Mouse (Mus musculus) right cerebral cortex, postnatal 36 days (tissue): ENCODE data around the gene Ddx55.
"Not testable (repeated sequence)": the region's sequence is repeated elsewhere in the genome, so short reads cannot be mapped to it uniquely, and the experiment has no call there.

Experiments
- DNase-seq, 2 experiments: peaks; one replicate each; pipeline ENCODE4 v3.0.0; 2022; ENCODE audit warnings: low spot score in 2 of 2, mixed read lengths in 1 of 2

The Ddx55 gene

GRCm38 (mm10) chr5:124538813-124539792, 13.6 kb upstream of the Ddx55 start:
- peak; percentile 49 to 50 for DNase-seq

GRCm38 (mm10) chr5:124539905-124540304, 12.8 kb upstream of the Ddx55 start:
- DNase-seq = no peak

- DNase-seq = peak; percentile 97
Measured at GRCm38 (mm10) chr5:124540383-124540786, 12.3 kb upstream of the Ddx55 start, which contains the start of gene Tmed2. Gene Tmed2 (plus strand): TSS chr5:124540695.

- no peak for DNase-seq
Measured at GRCm38 (mm10) chr5:124540905-124541601, 11.6 kb upstream of the Ddx55 start.

DNA sequence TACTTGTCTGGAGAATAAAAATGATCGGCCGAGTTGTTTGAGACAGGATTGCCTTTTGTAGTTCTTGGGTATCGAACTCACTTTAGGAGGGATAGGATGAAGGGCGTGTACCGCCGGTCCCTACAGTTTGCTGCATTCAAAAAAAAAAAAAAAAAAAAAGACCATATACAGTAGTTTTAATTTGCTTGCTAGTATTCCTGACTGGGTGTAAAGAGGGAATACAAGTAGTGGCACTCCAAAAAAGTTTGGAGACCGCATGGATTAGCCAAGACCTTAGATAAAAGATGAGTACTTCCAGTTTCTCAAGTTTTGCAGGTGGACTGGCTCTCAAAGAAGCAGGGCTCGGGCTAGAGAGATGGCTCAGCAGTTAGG, 11.1 kb upstream of the Ddx55 start:
- DNase-seq = no peak

- not testable (repeated sequence) for DNase-seq
Measured at GRCm38 (mm10) chr5:124550737-124551136, 1.9 kb upstream of the Ddx55 start.

GRCm38 (mm10) chr5:124551349-124552093, 1.1 kb upstream of the Ddx55 start:
- not testable (repeated sequence) for DNase-seq

GRCm38 (mm10) chr5:124552094-124552472, 581 bp upstream of the Ddx55 start:
- DNase-seq = no peak

DNA sequence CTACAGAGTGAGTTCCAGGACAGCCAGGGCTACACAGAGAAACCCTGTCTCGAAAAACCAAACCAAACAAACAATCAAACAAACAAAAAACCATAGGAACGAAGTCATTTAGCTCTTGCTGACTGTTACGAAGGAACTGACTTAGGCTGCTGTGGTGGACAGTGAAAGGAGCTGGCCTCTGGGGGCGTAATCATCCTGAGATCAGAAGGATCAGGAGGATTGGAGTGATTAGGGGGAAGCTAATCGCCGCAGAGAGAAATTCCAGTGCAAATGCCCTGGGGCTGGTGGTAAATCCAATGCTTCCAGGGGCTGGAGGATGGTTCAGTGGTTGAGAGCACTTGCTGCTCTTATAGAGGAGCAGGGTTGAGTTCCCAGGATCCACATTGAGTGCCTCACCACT, 943 bp downstream of the Ddx55 start:
- DNase-seq = no peak

- DNase-seq = no peak
Measured at GRCm38 (mm10) chr5:124555145-124555544, 2.5 kb downstream of the Ddx55 start.

GRCm38 (mm10) chr5:124571068-124571467, 18.4 kb downstream of the Ddx55 start:
- peak; percentile 67 to 72 for DNase-seq

GRCm38 (mm10) chr5:124575467-124575866, 22.8 kb downstream of the Ddx55 start:
- DNase-seq = no peak

DNA sequence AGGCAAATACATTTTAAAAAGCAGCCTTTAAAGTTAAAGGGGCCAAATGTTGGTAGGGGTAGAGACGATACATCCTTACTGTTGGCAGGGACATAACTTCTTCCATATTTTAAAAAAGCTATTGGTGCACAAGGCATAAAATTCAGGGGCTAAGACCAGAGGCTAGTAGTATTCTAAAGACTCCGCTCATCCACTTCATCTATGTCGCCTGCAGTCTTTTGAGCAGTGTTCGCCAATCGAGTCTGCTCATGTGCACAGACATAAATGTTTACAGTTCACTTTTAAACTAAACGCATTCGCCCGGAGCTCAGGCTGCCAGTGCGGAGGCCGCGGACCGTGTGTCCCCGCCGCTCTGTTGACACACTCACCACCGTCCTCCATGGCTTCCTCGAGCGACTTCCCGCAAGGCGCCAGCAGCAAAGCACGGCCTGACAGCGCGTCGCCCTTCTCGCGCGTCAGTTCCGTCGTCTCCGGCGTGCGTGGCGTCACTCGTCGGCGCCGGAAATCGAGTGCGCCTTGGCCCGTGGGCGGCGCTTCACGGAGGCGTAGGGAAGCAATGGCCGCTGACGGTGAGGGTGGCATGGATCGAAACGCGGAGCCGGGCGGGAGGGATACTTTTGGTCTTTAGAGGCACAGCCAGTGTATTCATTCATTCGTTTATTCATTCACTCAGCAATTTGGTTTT, 26.1 kb downstream of the Ddx55 start, which contains the start of the genes Eif2b1 and Gtf2h3:
Eif2b1 (minus strand) TSS at position 499 of the 685 bp plus-strand sequence.
Gtf2h3 (plus strand) TSS at position 508 of the 685 bp plus-strand sequence.
- peak; percentile 90 to 91 for DNase-seq

DNA sequence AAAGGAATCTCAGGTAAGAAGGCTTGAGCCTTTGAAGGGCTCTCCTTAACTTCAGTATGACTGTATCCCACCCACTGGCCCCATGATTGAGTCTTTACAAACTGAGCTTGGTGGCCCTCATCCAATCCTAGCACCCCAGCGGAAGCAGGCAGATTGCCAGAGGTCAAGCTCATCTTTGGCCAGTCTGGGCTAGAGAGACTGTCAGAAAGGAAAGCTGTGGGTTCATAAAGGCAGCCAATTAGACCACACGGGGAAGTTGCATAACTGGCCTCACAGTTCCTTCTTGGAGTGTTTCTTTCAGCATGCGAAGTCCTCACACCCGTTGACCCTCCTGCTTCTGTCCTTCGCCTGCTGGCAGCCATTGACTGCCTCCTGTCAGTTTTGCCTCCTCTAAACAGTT, 29.9 kb downstream of the Ddx55 start:
- no peak for DNase-seq

- no peak for DNase-seq
Measured at GRCm38 (mm10) chr5:124592768-124593167, 40.1 kb downstream of the Ddx55 start.

DNA sequence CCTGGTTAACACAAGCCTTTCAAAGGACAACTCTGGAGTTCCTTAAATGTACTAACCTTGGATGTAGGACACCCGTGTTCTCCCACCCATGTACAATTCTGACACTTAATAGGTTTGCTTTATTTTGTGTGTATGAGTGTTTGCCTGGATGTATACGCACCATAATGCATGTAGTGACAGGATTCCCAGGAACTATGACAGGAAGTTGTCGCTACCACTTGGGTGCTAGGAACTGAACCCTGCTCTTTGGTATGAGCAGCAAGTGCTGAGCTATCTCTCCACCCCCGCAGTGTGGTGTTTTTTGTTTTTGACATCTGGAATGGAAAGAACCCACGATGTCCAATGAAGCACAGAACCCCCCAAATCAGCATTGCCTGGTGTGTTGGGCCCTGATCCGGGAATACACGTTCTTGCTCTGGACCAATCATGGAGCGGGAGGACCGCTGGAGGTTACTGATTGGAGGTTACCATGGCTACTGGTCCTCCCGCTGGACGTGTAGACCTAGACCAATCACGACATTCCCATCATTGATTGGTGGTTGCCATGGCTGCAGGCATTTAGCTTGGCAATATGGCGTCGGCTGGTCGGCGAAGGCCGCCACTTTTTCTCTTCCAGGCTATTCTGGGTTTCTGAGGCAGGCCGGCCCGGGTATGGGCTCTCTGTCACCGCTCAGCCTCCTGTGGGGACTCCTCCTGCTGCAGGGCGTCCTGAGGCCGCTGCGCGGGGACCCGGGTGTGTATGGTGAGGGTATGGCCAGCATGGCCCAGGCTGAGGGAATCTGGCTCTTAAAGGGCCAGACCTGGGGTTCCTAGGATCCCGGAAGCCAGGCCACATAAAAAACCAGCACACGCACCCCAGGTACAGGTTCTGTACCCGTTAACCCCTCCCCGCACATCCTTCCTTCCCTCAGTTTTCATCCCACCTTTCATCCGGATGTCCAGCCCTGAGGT, 45.8 kb downstream of the Ddx55 start:
- peak; percentile 94 to 98 for DNase-seq

GRCm38 (mm10) chr5:124599726-124600125, 47.1 kb downstream of the Ddx55 start:
- not testable (repeated sequence) for DNase-seq

GRCm38 (mm10) chr5:124602349-124602748, 49.7 kb downstream of the Ddx55 start:
- no peak for DNase-seq

GRCm38 (mm10) chr5:124604296-124604695, 51.6 kb downstream of the Ddx55 start:
- no peak for DNase-seq

DNA sequence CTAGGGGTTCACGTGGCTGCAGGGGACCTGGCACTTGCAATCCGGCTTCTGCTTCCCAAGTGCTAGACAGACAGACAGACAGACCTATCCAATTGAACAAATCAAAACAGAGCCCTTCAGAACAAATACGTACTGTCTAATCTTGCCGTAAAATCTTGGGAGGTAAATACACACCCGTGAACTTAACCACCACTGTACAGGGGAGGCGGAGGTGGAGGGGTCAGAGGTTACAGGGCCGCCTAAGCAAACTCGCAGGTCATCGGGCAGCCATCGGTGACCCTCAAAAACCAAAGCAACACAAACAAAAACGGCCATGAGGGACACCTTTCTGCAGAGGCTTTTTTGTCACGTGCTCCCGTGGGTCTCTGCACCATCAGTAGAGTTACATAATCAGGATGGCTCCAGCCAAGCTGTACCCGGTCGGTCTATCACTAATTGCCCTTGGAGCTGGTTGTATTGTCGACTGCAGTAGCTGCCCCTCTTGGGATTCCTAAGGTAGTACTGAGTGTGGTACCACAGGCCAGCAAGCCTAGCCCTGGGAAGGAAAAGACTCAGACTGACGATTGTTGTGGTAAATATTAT, 52.5 kb downstream of the Ddx55 start:
- DNase-seq = no peak
